Mouse (Mus musculus) midbrain, embryonic 10.5 days (tissue): ENCODE data around the gene Midn. TPM values are rescaled to one million over a fixed set of nuclear protein-coding genes. Genes with fewer than 3 reads are reported as not detected.

Experiments used
- DNase-seq: peaks from one replicate; pipeline ENCODE4 v3.0.0-alpha.2; 2017; ENCODE audit warnings: low spot score
- H3K27ac ChIP-seq: fragments of 300-500 bp; sonication (generic); replicated peaks from 2 replicates; pipeline ENCODE4 v1.5.1; 2016; ENCODE audit warnings: mild to moderate bottlenecking
- H3K27me3 ChIP-seq: fragments of 300-500 bp; sonication (generic); 2 replicates; pipeline ENCODE4 v1.6.1; 2016; ENCODE audit warnings: low read depth, mild to moderate bottlenecking; ENCODE audit not compliant: poor library complexity, severe bottlenecking
- H3K36me3 ChIP-seq: fragments of 300-500 bp; sonication (generic); 2 replicates; pipeline ENCODE4 v1.6.1; 2016; ENCODE audit warnings: mild to moderate bottlenecking, moderate library complexity
- H3K4me1 ChIP-seq: fragments of 300-500 bp; sonication (generic); 2 replicates; pipeline ENCODE4 v1.6.1; 2016
- H3K4me3 ChIP-seq: fragments of 300-500 bp; sonication (generic); 2 replicates; pipeline ENCODE4 v1.5.1; 2016; ENCODE audit warnings: mild to moderate bottlenecking, moderate library complexity
- H3K9me3 ChIP-seq: fragments of 300-500 bp; sonication (generic); replicated peaks from 2 replicates; pipeline ENCODE4 v1.6.1; 2016; ENCODE audit warnings: mild to moderate bottlenecking
- WGBS: fragments of 180-500 bp; shearing (Covaris S2); methylation state at CpG from one replicate; pipeline ENCODE4 v1.1.7; 2016; 5-methylcytosine and 5-hydroxymethylcytosine counted together
- polyA plus RNA-seq: library from polyadenylated mRNA; unstranded; fragments of >200 nt; fragmentation: Nextera tagmentation; extraction: Ambion mirVana; gene quantifications from 2 replicates; pipeline ENCODE4 v1.2.1, GENCODE M21; 2016

Gene Midn
- polyA plus RNA-seq, 1 experiment from 2014 or later = 17.8 TPM

- Histone ChIP-seq H3K4me3 (peak overlapping the region; percentile 27; the same call in 1 of the 2 replicates), H3K27me3 (no peaks in the 10 kb centered on the region), H3K4me1 (peaks cover 100% of the 10 kb centered on the region), H3K36me3 (peaks cover 54% of the 10 kb centered on the region), H3K9me3 (no peaks in the 10 kb centered on the region), H3K27ac (peak overlapping the region; percentile 88; the same call in 1 of the 2 replicates)
- 61% methylated on average over 15 of the region's 15 CpGs for WGBS
- DNase-seq = no peak
Measured at GRCm38 (mm10) chr10:80157141-80157929, 9.3 kb downstream of the Midn start.

- WGBS = 16% methylated on average over 18 of the region's 18 CpGs
- Histone ChIP-seq H3K4me1 (peaks cover 99% of the 10 kb centered on the region), H3K27me3 (no peaks in the 10 kb centered on the region), H3K4me3 (peak overlapping the region; percentile 51), H3K27ac (peak overlapping the region; percentile 88), H3K9me3 (no peaks in the 10 kb centered on the region), H3K36me3 (peaks cover 43% of the 10 kb centered on the region)
- peak; percentile 68 for DNase-seq
Measured at GRCm38 (mm10) chr10:80158307-80158986, 10.4 kb downstream of the Midn start.

GRCm38 (mm10) chr10:80159021-80159560, 11.0 kb downstream of the Midn start:
- Histone ChIP-seq H3K27me3 (peaks cover 6% of the 10 kb centered on the region), H3K27ac (peak overlapping the region; percentile 88), H3K4me1 (peaks cover 98% of the 10 kb centered on the region), H3K4me3 (peak overlapping the region; percentile 51), H3K36me3 (peaks cover 36% of the 10 kb centered on the region), H3K9me3 (no peaks in the 10 kb centered on the region)
- DNase-seq = no peak
- WGBS = 12% methylated on average over 12 of the region's 12 CpGs

GRCm38 (mm10) chr10:80159561-80160454, 11.7 kb downstream of the Midn start:
- DNase-seq = peak; percentile 97
- Histone ChIP-seq H3K27me3 (peaks cover 9% of the 10 kb centered on the region), H3K36me3 (peaks cover 29% of the 10 kb centered on the region), H3K4me3 (peak overlapping the region; percentile 51), H3K9me3 (no peaks in the 10 kb centered on the region), H3K4me1 (peaks cover 98% of the 10 kb centered on the region), H3K27ac (peak overlapping the region; percentile 88)
- WGBS = under 1% methylated on average over 55 of the region's 55 CpGs

- H3K4me3 ChIP-seq = peak overlapping the region; percentile 51
- H3K36me3 ChIP-seq = peaks cover 20% of the 10 kb centered on the region
- under 1% methylated on average over 33 of the region's 33 CpGs for WGBS
- no peaks in the 10 kb centered on the region for H3K9me3 ChIP-seq
- peaks cover 9% of the 10 kb centered on the region for H3K27me3 ChIP-seq
- peak; percentile 77 for DNase-seq
- H3K27ac ChIP-seq = peak overlapping the region; percentile 88
- H3K4me1 ChIP-seq = peaks cover 98% of the 10 kb centered on the region
Measured at GRCm38 (mm10) chr10:80160455-80161371, 12.6 kb downstream of the Midn start.

GRCm38 (mm10) chr10:80161522-80162242, 13.6 kb downstream of the Midn start:
- H3K9me3 ChIP-seq = no peaks in the 10 kb centered on the region
- H3K27me3 ChIP-seq = peaks cover 9% of the 10 kb centered on the region
- H3K4me3 ChIP-seq = peak overlapping the region; percentile 51
- H3K36me3 ChIP-seq = peaks cover 11% of the 10 kb centered on the region
- H3K27ac ChIP-seq = peak overlapping the region; percentile 88
- H3K4me1 ChIP-seq = peaks cover 96% of the 10 kb centered on the region
- 8% methylated on average over 6 of the region's 7 CpGs for WGBS
- peak; percentile 70 for DNase-seq

GRCm38 (mm10) chr10:80162243-80162608, 14.2 kb downstream of the Midn start:
- H3K27ac ChIP-seq = peak overlapping the region; percentile 88
- H3K4me3 ChIP-seq = 0 out of 2 replicates have a peak overlapping the region, but pooled peaks have one; percentile 5

GRCm38 (mm10) chr10:80162716-80163299, 14.7 kb downstream of the Midn start:
- peak overlapping the region; percentile 88 for H3K27ac ChIP-seq
- H3K4me3 ChIP-seq = 0 out of 2 replicates have a peak overlapping the region, but pooled peaks have one; percentile 5

More at GRCm38 (mm10) chr10:80162243-80162608, 14.2 kb downstream of the Midn start:
- DNase-seq = no peak
- Histone ChIP-seq H3K27me3 (peaks cover 9% of the 10 kb centered on the region), H3K4me1 (peaks cover 96% of the 10 kb centered on the region), H3K9me3 (no peaks in the 10 kb centered on the region), H3K36me3 (peaks cover 5% of the 10 kb centered on the region)
- 83% methylated on average over 3 of the region's 3 CpGs for WGBS

GRCm38 (mm10) chr10:80163721-80164120, 15.6 kb downstream of the Midn start:
- peak overlapping the region; percentile 53 for H3K4me3 ChIP-seq
- no peaks in the 10 kb centered on the region for H3K36me3 ChIP-seq
- H3K9me3 ChIP-seq = no peaks in the 10 kb centered on the region
- WGBS = 75% methylated on average over 8 of the region's 8 CpGs
- peaks cover 9% of the 10 kb centered on the region for H3K27me3 ChIP-seq
- DNase-seq = no peak
- peaks cover 89% of the 10 kb centered on the region for H3K4me1 ChIP-seq
- peak overlapping the region; percentile 78; the same call in 1 of the 2 replicates for H3K27ac ChIP-seq

More at GRCm38 (mm10) chr10:80162716-80163299, 14.7 kb downstream of the Midn start:
- 82% methylated on average over 6 of the region's 6 CpGs for WGBS
- H3K36me3 ChIP-seq = no peaks in the 10 kb centered on the region
- DNase-seq = no peak
- peaks cover 9% of the 10 kb centered on the region for H3K27me3 ChIP-seq
- no peaks in the 10 kb centered on the region for H3K9me3 ChIP-seq
- H3K4me1 ChIP-seq = peaks cover 94% of the 10 kb centered on the region

- Histone ChIP-seq H3K4me1 (peaks cover 89% of the 10 kb centered on the region), H3K9me3 (no peaks in the 10 kb centered on the region), H3K27me3 (peaks cover 9% of the 10 kb centered on the region), H3K27ac (peak overlapping the region; percentile 78), H3K36me3 (peaks cover 6% of the 10 kb centered on the region; the same call in 1 of the 2 replicates), H3K4me3 (peak overlapping the region; percentile 53)
- no peak for DNase-seq
- 11% methylated on average over 44 of the region's 44 CpGs for WGBS
Measured at GRCm38 (mm10) chr10:80164161-80164997, 16.3 kb downstream of the Midn start.
